Mouse (Mus musculus) retina, postnatal 1 day (tissue): ENCODE measurements around the gene Braf.

Experiments used
- DNase-seq: peaks from one replicate; pipeline ENCODE4 v3.0.0-alpha.2; 2012

The Braf gene

DNA sequence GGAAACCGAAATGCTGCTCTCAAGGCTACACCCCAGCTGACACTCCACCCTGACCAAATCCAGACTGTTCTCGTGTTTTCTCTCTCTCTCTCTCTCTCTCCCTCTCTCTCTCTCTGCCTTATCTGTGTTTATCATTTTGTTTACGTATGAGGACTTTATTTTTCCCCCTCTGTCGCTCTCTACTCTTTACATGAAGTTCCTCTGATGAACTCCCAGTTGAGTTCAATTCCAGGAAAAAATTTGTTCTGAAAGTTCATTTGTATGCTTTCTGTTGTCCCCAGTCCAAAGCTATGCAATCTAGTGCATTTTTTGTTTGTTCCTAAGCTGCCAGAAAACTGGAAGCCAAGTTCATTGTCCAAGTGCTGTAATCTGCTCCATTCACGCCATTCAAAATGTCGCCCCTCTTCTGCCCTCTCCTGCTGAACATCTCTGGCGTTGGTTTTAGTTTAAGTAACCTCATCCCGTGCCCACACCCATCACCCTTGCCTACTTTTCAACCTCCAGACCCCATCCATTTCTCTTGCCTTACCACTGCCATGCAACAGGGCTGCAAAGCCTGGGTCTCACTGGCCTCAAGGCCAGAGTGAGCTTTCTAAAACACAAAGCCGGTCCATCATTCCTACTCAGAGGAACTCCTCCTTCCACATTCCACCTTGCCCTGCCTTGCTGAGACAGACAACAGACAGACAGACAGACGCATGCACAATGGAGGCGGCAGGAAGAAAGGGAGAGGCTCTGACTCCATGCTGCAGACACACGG lies 170.2 kb downstream of the Braf start:
- no peak for DNase-seq
